Mouse (Mus musculus) hindbrain, embryonic 15.5 days (tissue): Measurements from ENCODE around the gene Specc1. TPM values are rescaled to one million over a fixed set of nuclear protein-coding genes. Genes with fewer than 3 reads are reported as not detected.

Source experiments
- ATAC-seq: fragments of 200-750 bp; cut with Nextera tagmentation; 2 replicates; pipeline ENCODE4 v1.8.0; 2017; ENCODE audit warnings: low read depth, moderate number of reproducible peaks, moderate TSS enrichment; ENCODE audit not compliant: low FRiP score
- H3K27ac ChIP-seq: fragments of 300-500 bp; sonication (generic); replicated peaks from 2 replicates; pipeline ENCODE4 v1.5.1; 2015; ENCODE audit warnings: mild to moderate bottlenecking, inconsistent platforms
- H3K27me3 ChIP-seq: fragments of 300-500 bp; sonication (generic); 2 replicates; pipeline ENCODE4 v1.6.1; 2015; ENCODE audit warnings: control low read depth, inconsistent platforms
- H3K36me3 ChIP-seq: fragments of 300-500 bp; sonication (generic); 2 replicates; pipeline ENCODE4 v1.6.1; 2015; ENCODE audit warnings: control low read depth, inconsistent platforms
- H3K4me1 ChIP-seq: fragments of 300-500 bp; sonication (generic); replicated peaks from 2 replicates; pipeline ENCODE4 v1.6.1; 2015; ENCODE audit warnings: control low read depth, inconsistent platforms
- H3K4me2 ChIP-seq: fragments of 300-500 bp; sonication (generic); 2 replicates; pipeline ENCODE4 v1.6.1; 2015; ENCODE audit warnings: moderate library complexity, mild to moderate bottlenecking, inconsistent platforms
- H3K4me3 ChIP-seq: fragments of 300-500 bp; sonication (generic); 2 replicates; pipeline ENCODE4 v1.5.1; 2015; ENCODE audit warnings: mild to moderate bottlenecking, inconsistent platforms
- H3K9ac ChIP-seq: fragments of 300-500 bp; sonication (generic); 2 replicates; pipeline ENCODE4 v1.6.1; 2015; ENCODE audit warnings: inconsistent platforms
- H3K9me3 ChIP-seq: fragments of 300-500 bp; sonication (generic); 2 replicates; pipeline ENCODE4 v1.6.1; 2016; ENCODE audit warnings: control low read depth, inconsistent platforms
- WGBS: fragments of 180-500 bp; shearing (Covaris S2); methylation state at CpG from one replicate; pipeline ENCODE4 v1.1.7; 2015; 5-methylcytosine and 5-hydroxymethylcytosine counted together
- polyA plus RNA-seq: library from polyadenylated mRNA; unstranded; fragments of >200 nt; fragmentation: Nextera tagmentation; extraction: Ambion mirVana; gene quantifications from 2 replicates; pipeline ENCODE4 v1.2.1, GENCODE M21; 2015

The Specc1 gene
- polyA plus RNA-seq, 1 experiment from 2014 or later, result 10.2 TPM

- WGBS, result 67% methylated on average over 8 of the region's 8 CpGs
- Histone ChIP-seq H3K4me2 (no peak overlapping the region), H3K9ac (no peak overlapping the region), H3K27ac (no peak overlapping the region), H3K27me3 (no peaks in the 10 kb centered on the region), H3K36me3 (no peaks in the 10 kb centered on the region), H3K4me3 (no peak overlapping the region), H3K4me1 (0 out of 2 replicates have a peak, but pooled peaks cover 3% of the 10 kb centered on the region), H3K9me3 (no peaks in the 10 kb centered on the region)
- ATAC-seq, result no peak
These were observed 171.6 kb downstream of the Specc1 start for GRCm38 (mm10) chr11:62128197-62128596.

- H3K36me3 ChIP-seq, result no peaks in the 10 kb centered on the region
- ATAC-seq, result no peak
- no peaks in the 10 kb centered on the region for H3K9me3 ChIP-seq
- 11% methylated on average over 3 of the region's 3 CpGs for WGBS
- H3K4me2 ChIP-seq, result no peak overlapping the region
- H3K4me1 ChIP-seq, result 0 out of 2 replicates have a peak, but pooled peaks cover 3% of the 10 kb centered on the region
- no peaks in the 10 kb centered on the region for H3K27me3 ChIP-seq
- H3K4me3 ChIP-seq, result no peak overlapping the region
- no peak overlapping the region for H3K9ac ChIP-seq
- no peak overlapping the region for H3K27ac ChIP-seq
These were observed 173.6 kb downstream of the Specc1 start for GRCm38 (mm10) chr11:62130191-62130590.

DNA sequence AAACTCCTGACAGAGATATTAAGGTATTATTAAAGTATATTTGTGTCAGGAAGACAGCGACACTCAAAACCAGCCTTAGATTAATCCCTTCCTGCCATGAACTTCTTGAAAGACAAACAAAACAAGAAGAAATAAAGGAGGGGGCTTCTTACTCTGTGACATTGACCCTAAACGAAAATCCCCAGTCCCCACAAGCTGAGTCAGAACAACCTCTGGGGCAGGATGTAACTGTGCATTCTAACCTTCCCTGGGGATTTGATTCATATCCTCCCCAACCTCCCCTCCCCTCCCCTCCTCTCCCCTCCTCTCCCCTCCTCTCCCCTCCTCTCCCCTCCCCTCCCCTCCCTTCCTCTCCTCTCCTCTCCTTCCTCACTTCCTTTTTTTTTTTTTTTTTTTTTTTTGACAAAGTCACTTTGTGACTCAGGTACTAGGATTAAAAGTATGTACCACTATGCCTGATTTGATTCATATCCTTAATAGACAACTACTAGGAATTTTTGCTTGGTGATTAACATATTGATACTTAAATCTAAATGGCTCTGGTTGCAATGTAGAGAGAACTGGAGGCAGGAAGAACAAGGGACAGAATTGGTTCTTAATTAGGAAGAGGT is 174.2 kb downstream of the Specc1 start:
- Histone ChIP-seq H3K4me1 (0 out of 2 replicates have a peak, but pooled peaks cover 3% of the 10 kb centered on the region), H3K27me3 (no peaks in the 10 kb centered on the region), H3K4me3 (no peak overlapping the region), H3K9me3 (no peaks in the 10 kb centered on the region), H3K4me2 (no peak overlapping the region), H3K36me3 (no peaks in the 10 kb centered on the region), H3K27ac (no peak overlapping the region), H3K9ac (no peak overlapping the region)
- WGBS, result 18% methylated on average over 2 of the region's 2 CpGs
- no peak for ATAC-seq

DNA sequence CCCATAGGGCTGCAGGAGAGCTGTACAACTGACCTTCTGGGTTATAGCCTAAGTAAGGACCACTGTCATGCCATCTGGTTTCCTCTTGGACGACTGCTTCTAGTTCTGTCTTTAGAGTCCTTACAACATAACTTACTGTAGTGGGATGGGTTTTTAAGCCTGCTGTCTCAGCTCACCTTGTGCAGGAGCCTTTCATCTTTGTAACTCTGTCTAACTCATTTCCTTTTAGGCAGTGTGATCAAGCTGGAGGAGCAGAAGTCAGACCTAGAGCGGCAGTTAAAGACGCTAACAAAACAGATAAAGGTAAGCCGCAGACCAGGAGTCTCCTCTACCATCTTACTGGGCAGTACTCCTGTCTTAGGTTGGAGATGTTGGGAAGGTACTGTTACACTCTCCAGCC is 175.0 kb downstream of the Specc1 start:
- Histone ChIP-seq H3K4me3 (no peak overlapping the region), H3K27ac (no peak overlapping the region), H3K4me2 (no peak overlapping the region), H3K9me3 (no peaks in the 10 kb centered on the region), H3K4me1 (0 out of 2 replicates have a peak, but pooled peaks cover 3% of the 10 kb centered on the region), H3K27me3 (no peaks in the 10 kb centered on the region), H3K36me3 (no peaks in the 10 kb centered on the region), H3K9ac (no peak overlapping the region)
- WGBS, result 87% methylated on average over 4 of the region's 4 CpGs
- no peak for ATAC-seq

GRCm38 (mm10) chr11:62134191-62134590 is 177.6 kb downstream of the Specc1 start:
- H3K36me3 ChIP-seq, result no peaks in the 10 kb centered on the region
- no peak overlapping the region for H3K27ac ChIP-seq
- WGBS, result 97% methylated on average over 2 of the region's 2 CpGs
- no peak overlapping the region for H3K4me2 ChIP-seq
- no peak for ATAC-seq
- H3K27me3 ChIP-seq, result no peaks in the 10 kb centered on the region
- H3K4me3 ChIP-seq, result no peak overlapping the region
- H3K4me1 ChIP-seq, result 0 out of 2 replicates have a peak, but pooled peaks cover 3% of the 10 kb centered on the region
- no peaks in the 10 kb centered on the region for H3K9me3 ChIP-seq
- no peak overlapping the region for H3K9ac ChIP-seq

DNA sequence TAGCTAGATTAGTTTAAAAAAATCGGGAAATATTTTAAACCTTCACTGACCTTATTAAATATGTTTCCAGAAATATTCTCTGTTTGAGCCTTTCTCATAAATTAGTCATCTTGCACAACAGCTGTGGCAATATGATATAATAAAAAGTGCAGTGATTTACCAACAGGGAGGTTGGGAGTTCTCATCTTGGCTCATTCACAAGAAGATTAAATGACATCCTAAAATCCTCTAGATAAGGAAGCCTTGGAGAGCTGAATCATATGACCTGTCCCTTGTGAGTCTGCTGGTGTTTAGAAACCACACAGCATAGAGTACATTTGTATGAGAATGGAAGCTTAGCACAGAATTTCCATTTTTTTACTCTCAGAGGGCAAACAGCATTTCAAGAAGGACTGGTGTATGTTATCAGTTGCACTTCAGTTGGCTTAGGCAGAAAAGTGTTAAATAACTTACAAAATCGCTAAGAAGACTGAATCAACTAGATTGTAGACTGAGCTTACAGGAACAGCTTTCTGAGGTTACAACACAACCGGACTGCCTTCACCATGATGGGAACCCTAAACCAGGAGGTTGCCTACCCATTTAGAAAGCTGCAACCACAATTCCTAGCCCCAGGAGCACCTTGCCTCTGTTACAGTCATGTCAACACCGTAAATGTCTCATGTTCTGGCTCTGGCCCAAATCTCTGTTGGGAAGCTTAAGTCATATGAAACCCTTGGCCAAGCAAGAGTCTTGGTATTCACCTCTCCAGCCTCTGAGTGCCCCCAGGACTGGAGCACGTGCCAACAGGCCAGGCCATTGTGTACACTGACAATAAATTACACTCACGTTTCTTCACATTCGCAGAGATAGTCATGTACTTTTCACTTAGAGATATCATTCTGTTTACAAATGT is 188.9 kb downstream of the Specc1 start:
- H3K27ac ChIP-seq, result no peak overlapping the region
- no peak overlapping the region for H3K4me3 ChIP-seq
- H3K4me1 ChIP-seq, result no peaks in the 10 kb centered on the region
- 88% methylated on average over 7 of the region's 7 CpGs for WGBS
- no peak overlapping the region for H3K9ac ChIP-seq
- no peak for ATAC-seq
- H3K27me3 ChIP-seq, result no peaks in the 10 kb centered on the region
- no peak overlapping the region for H3K4me2 ChIP-seq
- no peaks in the 10 kb centered on the region for H3K9me3 ChIP-seq
- peaks cover 5% of the 10 kb centered on the region; the same call in 1 of the 2 replicates for H3K36me3 ChIP-seq

GRCm38 (mm10) chr11:62146661-62147060 is 190.1 kb downstream of the Specc1 start:
- 86% methylated on average over 1 of the region's 1 CpGs for WGBS
- no peak overlapping the region for H3K27ac ChIP-seq
- H3K27me3 ChIP-seq, result no peaks in the 10 kb centered on the region
- no peak for ATAC-seq
- H3K4me3 ChIP-seq, result no peak overlapping the region
- H3K4me1 ChIP-seq, result no peaks in the 10 kb centered on the region
- H3K9me3 ChIP-seq, result no peaks in the 10 kb centered on the region
- no peak overlapping the region for H3K4me2 ChIP-seq
- peaks cover 5% of the 10 kb centered on the region; the same call in 1 of the 2 replicates for H3K36me3 ChIP-seq
- no peak overlapping the region for H3K9ac ChIP-seq

GRCm38 (mm10) chr11:62148026-62148425 is 191.5 kb downstream of the Specc1 start:
- H3K36me3 ChIP-seq, result peaks cover 5% of the 10 kb centered on the region; the same call in 1 of the 2 replicates
- no peak for ATAC-seq
- H3K4me3 ChIP-seq, result no peak overlapping the region
- H3K4me2 ChIP-seq, result no peak overlapping the region
- H3K27me3 ChIP-seq, result no peaks in the 10 kb centered on the region
- H3K9me3 ChIP-seq, result no peaks in the 10 kb centered on the region
- H3K27ac ChIP-seq, result no peak overlapping the region
- H3K9ac ChIP-seq, result no peak overlapping the region
- WGBS, result 94% methylated on average over 3 of the region's 3 CpGs
- H3K4me1 ChIP-seq, result no peaks in the 10 kb centered on the region

DNA sequence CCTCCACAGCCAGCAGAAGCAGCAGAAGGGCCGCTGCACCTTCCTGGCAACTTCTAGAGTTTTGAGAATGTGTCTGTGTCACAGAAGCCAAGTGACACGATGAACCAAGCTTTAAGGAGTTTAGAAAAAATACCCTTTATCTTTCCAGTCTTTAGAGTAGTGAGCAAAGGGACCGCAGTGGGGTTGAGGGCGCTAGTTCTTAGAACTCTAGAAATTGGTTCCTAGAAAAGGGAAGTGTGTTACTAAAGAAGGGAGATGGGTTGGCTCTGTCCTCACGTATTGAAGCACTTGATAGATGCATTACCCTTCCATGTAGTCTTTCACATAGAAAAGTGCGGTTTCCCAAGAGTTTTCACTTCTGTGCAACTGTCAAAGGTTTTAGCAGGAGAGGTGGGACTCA is 191.9 kb downstream of the Specc1 start:
- H3K4me3 ChIP-seq, result no peak overlapping the region
- no peak overlapping the region for H3K9ac ChIP-seq
- H3K4me2 ChIP-seq, result no peak overlapping the region
- WGBS, result 95% methylated on average over 6 of the region's 6 CpGs
- H3K27me3 ChIP-seq, result no peaks in the 10 kb centered on the region
- H3K9me3 ChIP-seq, result no peaks in the 10 kb centered on the region
- no peak overlapping the region for H3K27ac ChIP-seq
- H3K36me3 ChIP-seq, result peaks cover 5% of the 10 kb centered on the region; the same call in 1 of the 2 replicates
- no peak for ATAC-seq
- H3K4me1 ChIP-seq, result no peaks in the 10 kb centered on the region

- Histone ChIP-seq H3K9ac (no peak overlapping the region), H3K27me3 (no peaks in the 10 kb centered on the region), H3K9me3 (no peaks in the 10 kb centered on the region), H3K36me3 (0 out of 2 replicates have a peak, but pooled peaks cover 6% of the 10 kb centered on the region), H3K4me1 (no peaks in the 10 kb centered on the region), H3K4me3 (no peak overlapping the region), H3K27ac (no peak overlapping the region), H3K4me2 (no peak overlapping the region)
- WGBS, result 94% methylated on average over 4 of the region's 4 CpGs
- ATAC-seq, result no peak
These were observed 196.5 kb downstream of the Specc1 start for GRCm38 (mm10) chr11:62153057-62153456.

GRCm38 (mm10) chr11:62159803-62160202 is 203.2 kb downstream of the Specc1 start:
- H3K9me3 ChIP-seq, result no peaks in the 10 kb centered on the region
- ATAC-seq, result no peak
- H3K27me3 ChIP-seq, result no peaks in the 10 kb centered on the region
- no peak overlapping the region for H3K27ac ChIP-seq
- no peak overlapping the region for H3K9ac ChIP-seq
- H3K4me3 ChIP-seq, result no peak overlapping the region
- no peak overlapping the region for H3K4me2 ChIP-seq
- 0 out of 2 replicates have a peak, but pooled peaks cover 6% of the 10 kb centered on the region for H3K36me3 ChIP-seq
- no peaks in the 10 kb centered on the region for H3K4me1 ChIP-seq
- WGBS, result 92% methylated on average over 7 of the region's 7 CpGs

DNA sequence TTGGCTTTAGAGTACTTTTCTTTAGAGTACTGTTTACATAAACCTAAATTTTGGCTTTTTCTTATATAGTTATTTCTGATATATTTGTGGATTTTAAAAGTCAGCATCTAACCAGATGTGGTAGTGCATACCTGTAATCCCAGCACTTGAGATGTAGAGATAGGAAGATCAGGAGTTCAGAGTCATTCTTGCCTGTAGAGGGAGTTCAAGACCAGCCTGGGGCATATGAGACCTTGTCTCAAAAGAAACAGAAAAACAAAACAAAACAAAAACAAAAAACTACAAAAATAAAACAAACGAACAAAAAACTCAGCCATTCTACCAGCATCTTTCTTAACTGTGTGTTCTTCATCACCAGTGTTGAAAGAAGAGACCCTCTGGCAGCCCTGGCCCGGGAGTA is 204.9 kb downstream of the Specc1 start:
- no peak for ATAC-seq
- Histone ChIP-seq H3K36me3 (0 out of 2 replicates have a peak, but pooled peaks cover 6% of the 10 kb centered on the region), H3K4me1 (no peaks in the 10 kb centered on the region), H3K9ac (no peak overlapping the region), H3K27me3 (no peaks in the 10 kb centered on the region), H3K9me3 (no peaks in the 10 kb centered on the region), H3K4me2 (no peak overlapping the region), H3K4me3 (no peak overlapping the region), H3K27ac (no peak overlapping the region)
- WGBS, result 88% methylated on average over 2 of the region's 2 CpGs
